Mouse (Mus musculus) liver, embryonic 15.5 days (tissue): ENCODE results near the gene Nfib. TPM values are rescaled to one million over a fixed set of nuclear protein-coding genes. Genes with fewer than 3 reads are reported as not detected.

Experiments
- ATAC-seq: fragments of 200-750 bp; cut with Nextera tagmentation; 2 replicates; pipeline ENCODE4 v1.8.0; 2017; ENCODE audit warnings: moderate number of reproducible peaks, mild to moderate bottlenecking, moderate library complexity; ENCODE audit not compliant: insufficient read depth
- H3K27ac ChIP-seq: fragments of 300-500 bp; sonication (generic); replicated peaks from 2 replicates; pipeline ENCODE4 v1.5.1; 2015; ENCODE audit warnings: mild to moderate bottlenecking, inconsistent platforms
- H3K27me3 ChIP-seq: fragments of 300-500 bp; sonication (generic); 2 replicates; pipeline ENCODE4 v1.6.1; 2015; ENCODE audit warnings: mild to moderate bottlenecking, inconsistent platforms
- H3K36me3 ChIP-seq: fragments of 300-500 bp; sonication (generic); replicated peaks from 2 replicates; pipeline ENCODE4 v1.6.1; 2015; ENCODE audit warnings: moderate library complexity, mild to moderate bottlenecking, inconsistent platforms
- H3K4me1 ChIP-seq: fragments of 300-500 bp; sonication (generic); replicated peaks from 2 replicates; pipeline ENCODE4 v1.6.1; 2015; ENCODE audit warnings: inconsistent platforms
- H3K4me2 ChIP-seq: fragments of 300-500 bp; sonication (generic); 2 replicates; pipeline ENCODE4 v1.6.1; 2015; ENCODE audit warnings: moderate library complexity, mild to moderate bottlenecking, inconsistent platforms
- H3K4me3 ChIP-seq: fragments of 300-500 bp; sonication (generic); replicated peaks from 2 replicates; pipeline ENCODE4 v1.5.1; 2015; ENCODE audit warnings: mild to moderate bottlenecking, inconsistent platforms
- H3K9ac ChIP-seq: fragments of 300-500 bp; sonication (generic); 2 replicates; pipeline ENCODE4 v1.6.1; 2015; ENCODE audit warnings: moderate library complexity, mild to moderate bottlenecking, inconsistent platforms
- H3K9me3 ChIP-seq: fragments of 300-500 bp; sonication (generic); replicated peaks from 2 replicates; pipeline ENCODE4 v1.6.1; 2016; ENCODE audit warnings: inconsistent platforms
- WGBS: fragments of 180-500 bp; shearing (Covaris S2); methylation state at CpG from one replicate; pipeline ENCODE4 v1.1.7; 2015; ENCODE audit warnings: mixed read lengths; ENCODE audit not compliant: insufficient replicate concordance; 5-methylcytosine and 5-hydroxymethylcytosine counted together
- polyA plus RNA-seq: library from polyadenylated mRNA; unstranded; fragments of >200 nt; fragmentation: Nextera tagmentation; extraction: Ambion mirVana; gene quantifications from 2 replicates; pipeline ENCODE4 v1.2.1, GENCODE M21; 2015

Gene Nfib
- polyA plus RNA-seq, 1 experiment from 2014 or later = 4.7 TPM

- Histone ChIP-seq H3K9me3 (no peaks in the 10 kb centered on the region), H3K4me3 (no peak overlapping the region), H3K27ac (no peak overlapping the region), H3K4me1 (no peaks in the 10 kb centered on the region), H3K27me3 (no peaks in the 10 kb centered on the region), H3K9ac (no peak overlapping the region), H3K36me3 (no peaks in the 10 kb centered on the region), H3K4me2 (no peak overlapping the region)
- ATAC-seq = no peak
- WGBS = 63% methylated on average over 10 of the region's 10 CpGs
Measured at GRCm38 (mm10) chr4:82549762-82550380, 155.7 kb downstream of the Nfib start.

GRCm38 (mm10) chr4:82548247-82548646, 157.3 kb downstream of the Nfib start:
- Histone ChIP-seq H3K4me2 (no peak overlapping the region), H3K9ac (no peak overlapping the region), H3K27me3 (no peaks in the 10 kb centered on the region), H3K27ac (no peak overlapping the region), H3K4me1 (no peaks in the 10 kb centered on the region), H3K36me3 (no peaks in the 10 kb centered on the region), H3K4me3 (no peak overlapping the region), H3K9me3 (no peaks in the 10 kb centered on the region)
- ATAC-seq = no peak
- 58% methylated on average over 1 of the region's 1 CpGs for WGBS

GRCm38 (mm10) chr4:82543936-82544335, 161.6 kb downstream of the Nfib start:
- no peak overlapping the region for H3K4me3 ChIP-seq
- no peaks in the 10 kb centered on the region for H3K4me1 ChIP-seq
- WGBS = 43% methylated on average over 3 of the region's 3 CpGs
- no peak overlapping the region for H3K9ac ChIP-seq
- H3K9me3 ChIP-seq = no peaks in the 10 kb centered on the region
- ATAC-seq = no peak
- H3K4me2 ChIP-seq = no peak overlapping the region
- peaks cover 11% of the 10 kb centered on the region for H3K27me3 ChIP-seq
- H3K27ac ChIP-seq = no peak overlapping the region
- no peaks in the 10 kb centered on the region for H3K36me3 ChIP-seq

- no peak overlapping the region for H3K4me3 ChIP-seq
- no peaks in the 10 kb centered on the region for H3K36me3 ChIP-seq
- no peaks in the 10 kb centered on the region for H3K4me1 ChIP-seq
- WGBS = 69% methylated on average over 4 of the region's 4 CpGs
- ATAC-seq = no peak
- H3K9ac ChIP-seq = no peak overlapping the region
- no peak overlapping the region for H3K4me2 ChIP-seq
- H3K27me3 ChIP-seq = peaks cover 17% of the 10 kb centered on the region
- H3K27ac ChIP-seq = no peak overlapping the region
- no peaks in the 10 kb centered on the region for H3K9me3 ChIP-seq
Measured at GRCm38 (mm10) chr4:82543398-82543740, 162.2 kb downstream of the Nfib start.

- Histone ChIP-seq H3K27ac (no peak overlapping the region), H3K4me2 (no peak overlapping the region), H3K27me3 (peaks cover 22% of the 10 kb centered on the region), H3K36me3 (no peaks in the 10 kb centered on the region), H3K9me3 (no peaks in the 10 kb centered on the region), H3K9ac (no peak overlapping the region), H3K4me3 (no peak overlapping the region), H3K4me1 (no peaks in the 10 kb centered on the region)
- 54% methylated on average over 10 of the region's 10 CpGs for WGBS
- no peak for ATAC-seq
Measured at GRCm38 (mm10) chr4:82542656-82543397, 162.7 kb downstream of the Nfib start.

GRCm38 (mm10) chr4:82541894-82542510, 163.5 kb downstream of the Nfib start:
- Histone ChIP-seq H3K9me3 (no peaks in the 10 kb centered on the region), H3K27me3 (peaks cover 30% of the 10 kb centered on the region), H3K36me3 (no peaks in the 10 kb centered on the region), H3K27ac (no peak overlapping the region), H3K9ac (no peak overlapping the region), H3K4me2 (no peak overlapping the region), H3K4me1 (no peaks in the 10 kb centered on the region), H3K4me3 (no peak overlapping the region)
- 20% methylated on average over 7 of the region's 7 CpGs for WGBS
- no peak for ATAC-seq

- Histone ChIP-seq H3K9me3 (no peaks in the 10 kb centered on the region), H3K36me3 (no peaks in the 10 kb centered on the region), H3K4me2 (no peak overlapping the region), H3K27me3 (peaks cover 45% of the 10 kb centered on the region), H3K27ac (no peak overlapping the region), H3K4me3 (no peak overlapping the region), H3K9ac (no peak overlapping the region), H3K4me1 (no peaks in the 10 kb centered on the region)
- 26% methylated on average over 5 of the region's 5 CpGs for WGBS
- no peak for ATAC-seq
Measured at GRCm38 (mm10) chr4:82540466-82540990, 165.0 kb downstream of the Nfib start.

GRCm38 (mm10) chr4:82540048-82540410, 165.5 kb downstream of the Nfib start:
- ATAC-seq = no peak
- H3K27ac ChIP-seq = no peak overlapping the region
- no peaks in the 10 kb centered on the region for H3K4me1 ChIP-seq
- peaks cover 50% of the 10 kb centered on the region for H3K27me3 ChIP-seq
- WGBS = 33% methylated on average over 2 of the region's 2 CpGs
- H3K4me3 ChIP-seq = no peak overlapping the region
- H3K4me2 ChIP-seq = no peak overlapping the region
- no peaks in the 10 kb centered on the region for H3K9me3 ChIP-seq
- H3K36me3 ChIP-seq = no peaks in the 10 kb centered on the region
- no peak overlapping the region for H3K9ac ChIP-seq

- Histone ChIP-seq H3K4me3 (no peak overlapping the region), H3K4me1 (no peaks in the 10 kb centered on the region), H3K27me3 (peaks cover 52% of the 10 kb centered on the region), H3K27ac (no peak overlapping the region), H3K36me3 (no peaks in the 10 kb centered on the region), H3K9ac (no peak overlapping the region), H3K9me3 (no peaks in the 10 kb centered on the region), H3K4me2 (no peak overlapping the region)
- ATAC-seq = no peak
- WGBS = 17% methylated on average over 8 of the region's 8 CpGs
Measured at GRCm38 (mm10) chr4:82539406-82540047, 166.0 kb downstream of the Nfib start.

GRCm38 (mm10) chr4:82538815-82539214, 166.7 kb downstream of the Nfib start:
- no peaks in the 10 kb centered on the region for H3K36me3 ChIP-seq
- ATAC-seq = no peak
- no peak overlapping the region for H3K9ac ChIP-seq
- WGBS = 5% methylated on average over 9 of the region's 9 CpGs
- peak overlapping the region; percentile 54 for H3K4me2 ChIP-seq
- no peak overlapping the region for H3K4me3 ChIP-seq
- no peaks in the 10 kb centered on the region for H3K9me3 ChIP-seq
- H3K27ac ChIP-seq = no peak overlapping the region
- H3K27me3 ChIP-seq = peaks cover 52% of the 10 kb centered on the region
- H3K4me1 ChIP-seq = no peaks in the 10 kb centered on the region
